Mouse (Mus musculus) thymus, postnatal 25 days (tissue): Measurements from ENCODE around the gene Gm4744.
"Not testable (repeated sequence)": the region's sequence is repeated elsewhere in the genome, so short reads cannot be mapped to it uniquely, and the experiment has no call there.

ENCODE experiments used
- DNase-seq: peaks from one replicate; pipeline ENCODE4 v3.0.0; 2022

Gm4744 gene

DNA sequence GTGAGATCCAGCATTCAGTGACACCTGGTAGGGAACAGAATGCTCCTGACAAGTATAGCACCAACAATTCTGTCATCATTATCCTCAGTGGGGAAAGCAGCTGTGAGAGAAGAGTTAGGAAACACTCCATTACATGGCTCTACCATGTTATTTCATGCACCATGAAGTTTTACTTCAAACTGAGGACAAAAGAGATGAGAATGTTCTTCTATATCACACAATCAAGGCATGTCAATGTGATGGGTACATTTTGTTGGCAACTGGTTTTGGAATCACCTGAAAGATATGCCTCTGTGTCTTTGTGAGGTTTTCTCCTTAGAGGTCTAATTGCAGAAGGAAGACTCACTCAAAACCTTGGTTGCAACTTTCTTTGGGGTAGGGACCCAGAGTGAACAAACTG is at the start of gene Gm4744:
Gene Gm4744 (minus strand): TSS at position 101 of the 400 bp plus-strand sequence.
- no peak for DNase-seq

DNA sequence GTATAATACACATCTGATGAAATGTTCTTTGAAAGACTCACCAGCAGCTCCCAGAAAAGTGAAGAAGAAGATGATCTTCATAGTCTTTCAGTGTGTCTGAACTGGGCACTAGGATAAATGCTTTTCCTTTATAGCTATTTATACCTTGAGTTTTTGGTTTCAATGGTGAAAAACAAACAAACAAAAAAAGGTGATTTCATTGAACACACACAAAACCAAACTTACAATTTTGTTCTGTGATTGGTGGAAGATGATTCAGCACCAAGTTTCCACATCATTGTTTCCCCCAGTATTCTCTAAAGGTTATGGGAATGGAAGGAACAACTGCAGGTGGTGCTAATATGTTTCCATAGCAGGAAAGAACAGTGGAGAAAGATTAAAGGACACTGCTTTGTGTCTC is 47.7 kb upstream of the Gm4744 start, which contains the start of gene Gm2663:
Gene Gm2663 (minus strand): TSS at position 101 of the 400 bp plus-strand sequence.
- not testable (repeated sequence) for DNase-seq

DNA sequence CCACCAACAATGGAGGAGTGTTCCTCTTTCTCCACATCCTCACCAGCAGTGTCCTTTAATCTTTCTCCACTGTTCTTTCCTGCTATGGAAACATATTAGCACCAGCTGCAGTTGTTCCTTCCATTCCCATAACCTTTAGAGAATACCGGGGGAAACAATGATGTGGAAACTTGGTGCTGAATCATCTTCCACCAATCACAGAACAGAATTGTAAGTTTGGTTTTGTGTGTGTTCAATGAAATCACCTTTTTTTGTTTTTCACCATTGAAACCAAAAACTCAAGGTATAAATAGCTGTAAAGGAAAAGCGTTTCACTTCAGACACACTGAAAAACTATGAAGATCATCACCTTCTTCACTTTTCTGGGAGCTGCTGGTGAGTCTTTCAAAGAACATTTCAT is 12.8 kb upstream of the Gm4744 start, which contains the start of gene 1810009J06Rik:
Gene 1810009J06Rik (plus strand): TSS at position 301 of the 400 bp plus-strand sequence.
- not testable (repeated sequence) for DNase-seq

DNA sequence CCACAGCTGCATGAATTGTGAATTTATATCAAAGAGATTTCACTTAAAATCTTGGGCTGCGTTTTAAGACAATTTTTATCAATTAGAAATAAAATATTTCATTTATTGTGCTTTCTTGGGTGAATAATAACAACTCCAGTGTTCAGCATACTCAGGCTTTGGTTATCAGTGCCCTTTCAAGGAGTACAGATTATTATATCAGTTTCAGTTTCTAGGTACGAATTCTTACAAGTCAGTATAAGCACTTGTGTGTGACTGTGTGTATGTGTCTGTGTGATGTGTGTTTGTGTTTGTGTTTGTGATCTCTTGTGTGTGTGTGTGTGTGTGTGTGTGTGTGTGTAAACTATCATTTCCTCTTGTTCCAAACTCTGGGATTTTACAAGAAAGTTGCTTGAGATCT is 2.0 kb upstream of the Gm4744 start:
- DNase-seq = no peak

DNA sequence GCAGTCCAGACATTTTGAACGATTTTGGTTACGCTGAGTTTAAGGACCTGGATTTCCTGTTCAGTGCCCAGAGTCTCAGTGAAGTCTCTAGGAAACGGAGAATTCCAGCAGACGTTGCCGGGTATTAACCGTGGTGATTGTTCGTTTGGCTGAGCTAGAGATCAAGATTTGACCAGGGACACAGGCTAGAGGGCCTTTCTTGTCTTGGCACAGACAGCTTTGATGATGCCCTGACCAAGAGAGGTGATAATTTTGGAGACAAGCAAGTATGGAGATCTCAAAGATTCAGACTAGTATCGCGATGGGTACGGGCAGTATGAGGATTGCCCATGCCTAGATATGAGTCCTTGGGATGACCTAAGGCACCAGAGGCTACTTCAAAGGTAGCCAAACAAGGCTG is 11.2 kb downstream of the Gm4744 start, which contains the start of gene 1700074P13Rik:
Gene 1700074P13Rik (minus strand): TSS at position 101 of the 400 bp plus-strand sequence.
- no peak for DNase-seq

DNA sequence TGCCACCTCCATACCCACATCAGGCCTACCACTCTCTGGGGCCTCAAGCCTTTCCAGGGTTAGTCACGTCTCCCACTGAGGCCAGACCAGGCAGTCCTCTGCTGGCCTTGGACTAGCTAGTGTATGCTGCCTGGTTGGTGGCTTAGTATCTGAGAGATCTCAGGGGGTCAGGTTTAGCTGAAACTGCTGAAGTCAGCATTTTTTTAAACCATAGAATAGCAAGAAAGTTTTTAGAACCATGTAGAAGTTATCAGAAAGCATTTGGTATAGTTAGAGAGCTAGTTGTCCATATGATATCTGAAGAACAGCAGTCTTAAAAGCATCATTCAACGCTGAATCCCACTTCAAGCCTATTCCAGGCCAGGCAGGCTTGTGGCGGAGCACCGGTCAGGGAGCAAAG is 31.7 kb downstream of the Gm4744 start:
- DNase-seq = no peak

DNA sequence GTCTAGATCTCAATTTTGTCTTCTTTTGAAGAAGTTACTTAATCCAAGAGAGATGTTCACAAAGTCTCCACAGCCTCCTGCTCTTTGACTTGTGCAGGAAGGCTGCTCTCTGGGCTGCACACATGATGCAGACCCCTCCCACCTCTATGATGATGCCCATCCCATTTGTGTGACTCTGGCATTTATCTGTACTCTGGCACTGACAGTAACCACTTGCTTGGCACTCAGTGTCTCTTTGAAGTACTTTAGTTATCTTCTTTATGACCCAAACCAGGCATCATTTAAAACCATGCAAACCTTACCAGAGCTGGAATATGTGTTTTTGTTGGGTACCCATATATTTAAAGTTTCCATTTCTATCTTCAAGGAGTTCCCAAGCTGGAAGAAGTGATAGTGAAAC is 51.4 kb downstream of the Gm4744 start, which contains the start of gene Prss58:
Gene Prss58 (minus strand): TSS at position 101 of the 400 bp plus-strand sequence.
- DNase-seq = no peak
